Mouse (Mus musculus) neutrophil, adult 65 days (primary cell): ENCODE data around the gene Foxn1. TPM values are rescaled to one million over a fixed set of nuclear protein-coding genes. Genes with fewer than 3 reads are reported as not detected.

Source experiments
- total RNA-seq: library from RNA; stranded (reverse); gene quantifications from 2 replicates; pipeline ENCODE4 v1.2.4, GENCODE M21; 2023

The Foxn1 gene
- total RNA-seq, result not detected in 2 replicates

DNA sequence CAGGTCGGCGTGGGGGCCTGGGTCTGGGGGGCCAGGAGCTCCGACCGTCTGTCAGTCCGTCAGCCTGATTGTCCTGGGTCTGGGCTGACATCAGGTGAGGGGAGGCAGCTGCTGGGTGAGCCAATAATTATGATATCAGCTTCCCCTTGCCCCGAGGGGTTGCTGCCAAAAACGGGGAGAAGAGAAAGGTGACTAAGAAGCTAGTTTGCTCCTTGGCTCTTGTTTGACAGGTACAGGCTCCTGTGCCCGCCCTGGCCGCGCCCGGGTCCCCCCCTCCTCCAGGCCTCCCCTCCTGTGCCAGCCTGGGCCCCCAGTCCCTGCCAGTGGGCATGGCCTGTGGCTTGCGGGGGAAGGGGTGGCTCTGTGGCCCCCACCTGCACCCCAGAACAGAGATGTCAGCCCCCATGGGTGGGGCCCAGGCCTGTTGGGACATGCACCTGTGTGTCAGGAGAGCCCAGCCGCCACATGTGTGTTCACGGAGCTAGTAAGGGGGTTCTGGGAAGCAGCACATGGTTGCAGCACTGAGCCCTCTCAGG lies at the start of gene Foxn1:
Foxn1 (minus strand) TSS at position 51 of the 536 bp plus-strand sequence.

DNA sequence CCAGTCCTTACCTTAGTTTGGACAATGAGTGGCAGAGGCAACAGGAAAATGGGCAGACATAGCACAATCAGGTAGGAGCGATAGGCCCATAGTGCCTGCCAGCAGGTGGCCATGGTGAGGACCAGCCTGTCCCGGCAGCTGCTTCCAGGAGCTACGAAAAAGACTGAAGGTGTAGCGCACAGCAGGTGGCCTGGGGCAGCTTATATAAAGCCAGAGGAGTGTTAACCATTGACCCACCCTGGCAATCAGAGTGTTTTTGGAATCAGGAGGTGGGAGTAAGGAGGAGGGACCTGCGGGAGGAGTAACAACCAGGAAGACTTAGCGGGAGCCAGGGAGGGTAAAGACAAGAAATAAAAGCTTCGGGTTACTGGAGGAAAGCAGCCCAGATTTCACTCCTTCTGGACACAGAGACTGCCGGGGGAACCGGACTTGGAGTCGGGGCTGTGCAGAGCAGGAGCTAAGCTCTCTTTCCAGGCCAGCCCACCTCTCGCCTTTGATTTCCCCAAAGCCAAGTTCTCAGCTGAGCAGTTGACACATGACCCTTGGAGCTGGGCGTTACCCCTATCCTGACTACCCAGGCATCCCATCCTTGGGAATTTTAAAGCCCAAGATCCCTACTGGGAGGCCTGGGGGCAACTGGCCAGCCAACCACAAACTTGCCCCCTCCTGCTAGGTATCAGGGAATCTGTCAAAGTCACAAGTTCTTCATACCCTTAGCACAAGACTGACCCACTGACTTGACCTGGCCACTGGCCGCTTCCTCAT lies 35.9 kb upstream of the Foxn1 start, which contains the start of gene Slc13a2:
Slc13a2 (minus strand) TSS at position 163 of the 765 bp plus-strand sequence.

GRCm38 (mm10) chr11:78343381-78344327 lies 42.7 kb downstream of the Foxn1 start, which contains the start of gene Unc119:
Unc119 (plus strand) TSS chr11:78343482.

GRCm38 (mm10) chr11:78327634-78328511 lies 58.5 kb downstream of the Foxn1 start, which contains the start of gene Pigs:
Pigs (plus strand) TSS chr11:78328415.

GRCm38 (mm10) chr11:78322860-78323259 lies 63.5 kb downstream of the Foxn1 start, which contains the start of gene Aldoc:
Aldoc (plus strand) TSS chr11:78322968.

Other genes starting within 250 kb of the Foxn1 start
- 2.9 and 3.7 TPM in 2 replicates for gene Traf4, start 221.0 kb downstream of the Foxn1 start, total RNA-seq
- 3.6 and 3.9 TPM in 2 replicates for gene Nek8, start 209.9 kb downstream of the Foxn1 start, total RNA-seq
- 6.2 and 12.3 TPM in 2 replicates for gene Tlcd1, start 209.8 kb downstream of the Foxn1 start, total RNA-seq
- gene Rpl23a, start 203.0 kb downstream of the Foxn1 start, total RNA-seq, result 588 and 767 TPM in 2 replicates
- 0.93 and 9.1 TPM in 2 replicates for gene Rab34, start 198.1 kb downstream of the Foxn1 start, total RNA-seq
- 0.66 and 2.1 TPM in 2 replicates for gene Proca1, start 193.2 kb downstream of the Foxn1 start, total RNA-seq
- gene Sdf2, start 140.8 kb downstream of the Foxn1 start, total RNA-seq, result 41.3 and 43.1 TPM in 2 replicates
- 55.6 and 76.7 TPM in 2 replicates for gene Supt6, start 140.6 kb downstream of the Foxn1 start, total RNA-seq
- 45.5 and 59.1 TPM in 2 replicates for gene 2610507B11Rik, start 124.8 kb downstream of the Foxn1 start, total RNA-seq
- not detected in 2 replicates for gene BC030499, start 95.7 kb downstream of the Foxn1 start, total RNA-seq
- gene Spag5, start 85.0 kb downstream of the Foxn1 start, total RNA-seq, result 61.2 and 103 TPM in 2 replicates
- 2.1 and 2.5 TPM in 2 replicates for gene Aldoc, start 63.6 kb downstream of the Foxn1 start, total RNA-seq
- 34.3 and 40.8 TPM in 2 replicates for gene Pigs, start 58.1 kb downstream of the Foxn1 start, total RNA-seq
- 115 and 123 TPM in 2 replicates for gene Unc119, start 43.1 kb downstream of the Foxn1 start, total RNA-seq
- gene Slc13a2, start 35.7 kb upstream of the Foxn1 start, total RNA-seq, result not detected in 2 replicates
- 0.47 and 0.86 TPM in 2 replicates for gene Slc46a1, start 79.1 kb upstream of the Foxn1 start, total RNA-seq
- gene Sarm1, start 111.2 kb upstream of the Foxn1 start, total RNA-seq, result 0.09 and 0.60 TPM in 2 replicates
- gene Vtn, start 112.5 kb upstream of the Foxn1 start, total RNA-seq, result not detected in 2 replicates
- not detected in 2 replicates for gene Sebox, start 116.9 kb upstream of the Foxn1 start, total RNA-seq
- 12.7 and 18.9 TPM in 2 replicates for gene Tmem199, start 125.6 kb upstream of the Foxn1 start, total RNA-seq
- 14.5 and 18.5 TPM in 2 replicates for gene Poldip2, start 125.6 kb upstream of the Foxn1 start, total RNA-seq
- gene Tnfaip1, start 149.8 kb upstream of the Foxn1 start, total RNA-seq, result 6.4 and 8.4 TPM in 2 replicates
- gene Ift20, start 149.8 kb upstream of the Foxn1 start, total RNA-seq, result 24.9 and 28.1 TPM in 2 replicates
- gene Tmem97, start 164.2 kb upstream of the Foxn1 start, total RNA-seq, result 7.9 and 9.4 TPM in 2 replicates